Mouse (Mus musculus) bone marrow macrophage, adult 2 months (primary cell): ENCODE data around the gene Mlc1.

ENCODE experiments used
- CTCF ChIP-seq: IDR thresholded peaks from 2 replicates; pipeline ENCODE4 v1.5.1; 2012; ENCODE audit warnings: low read depth, mild to moderate bottlenecking, low read length, moderate library complexity
- POLR2A ChIP-seq: IDR thresholded peaks from 2 replicates; pipeline ENCODE4 v1.6.1; 2012; ENCODE audit warnings: mild to moderate bottlenecking, low read depth, low read length, borderline replicate concordance

GRCm38 (mm10) chr15:88955342-88955741, 23.5 kb downstream of the Mlc1 start:
- no peak for TF ChIP-seq CTCF
- no peak for TF ChIP-seq POLR2A
